Mouse (Mus musculus) forebrain, embryonic 14.5 days (tissue): ENCODE measurements around the gene Tbxas1. TPM values are rescaled to one million over a fixed set of nuclear protein-coding genes. Genes with fewer than 3 reads are reported as not detected.

Source experiments
- ATAC-seq: fragments of 200-750 bp; cut with Nextera tagmentation; 2 replicates; pipeline ENCODE4 v1.8.0; 2017; ENCODE audit warnings: mild to moderate bottlenecking, moderate library complexity
- DNase-seq: peaks from one replicate; pipeline ENCODE4 v3.0.0-alpha.2; 2015; ENCODE audit warnings: low spot score
- H3K27ac ChIP-seq: fragments of 300-500 bp; sonication (generic); 2 replicates; pipeline ENCODE4 v1.5.1; 2014; ENCODE audit warnings: low read depth, mild to moderate bottlenecking, control low read depth, low read length, moderate library complexity
- H3K27me3 ChIP-seq: fragments of 300-500 bp; sonication (generic); replicated peaks from 2 replicates; pipeline ENCODE4 v1.6.1; 2014; ENCODE audit warnings: low read length, control low read depth, mixed read lengths; ENCODE audit not compliant: control insufficient read depth, insufficient read depth
- H3K36me3 ChIP-seq: fragments of 300-500 bp; sonication (generic); 2 replicates; pipeline ENCODE4 v1.6.1; 2014; ENCODE audit warnings: low read length, control low read depth; ENCODE audit not compliant: control insufficient read depth, insufficient read depth
- H3K4me1 ChIP-seq: fragments of 300-500 bp; sonication (generic); 2 replicates; pipeline ENCODE4 v1.6.1; 2014; ENCODE audit warnings: antibody characterized with exemption, low read length, control low read depth; ENCODE audit not compliant: control insufficient read depth, insufficient read depth
- H3K4me2 ChIP-seq: fragments of 300-500 bp; sonication (generic); 2 replicates; pipeline ENCODE4 v1.6.1; 2014; ENCODE audit warnings: mild to moderate bottlenecking, control low read depth, low read length
- H3K4me3 ChIP-seq: fragments of 300-500 bp; sonication (generic); 2 replicates; pipeline ENCODE4 v1.5.1; 2014; ENCODE audit warnings: low read depth, low read length, control low read depth
- H3K9ac ChIP-seq: fragments of 300-500 bp; sonication (generic); 2 replicates; pipeline ENCODE4 v1.6.1; 2014; ENCODE audit warnings: mild to moderate bottlenecking, low read length, control low read depth, moderate library complexity
- H3K9me3 ChIP-seq: fragments of 300-500 bp; sonication (generic); replicated peaks from 2 replicates; pipeline ENCODE4 v1.6.1; 2016; ENCODE audit warnings: low read length, control low read depth, mixed read lengths; ENCODE audit not compliant: control insufficient read depth
- WGBS: fragments of 180-500 bp; shearing (Covaris S2); extraction: QIAGEN DNeasy Blood & Tissue Kit; methylation state at CpG from one replicate; pipeline ENCODE4 v1.1.7; 2014; 5-methylcytosine and 5-hydroxymethylcytosine counted together
- polyA plus RNA-seq: library from polyadenylated mRNA; unstranded; fragments of >200 nt; fragmentation: Nextera tagmentation; extraction: Ambion mirVana; gene quantifications from 2 replicates; pipeline ENCODE4 v1.2.1, GENCODE M21; 2014

Gene Tbxas1
- polyA plus RNA-seq, 1 experiment from 2014 or later = 1.2 TPM

DNA sequence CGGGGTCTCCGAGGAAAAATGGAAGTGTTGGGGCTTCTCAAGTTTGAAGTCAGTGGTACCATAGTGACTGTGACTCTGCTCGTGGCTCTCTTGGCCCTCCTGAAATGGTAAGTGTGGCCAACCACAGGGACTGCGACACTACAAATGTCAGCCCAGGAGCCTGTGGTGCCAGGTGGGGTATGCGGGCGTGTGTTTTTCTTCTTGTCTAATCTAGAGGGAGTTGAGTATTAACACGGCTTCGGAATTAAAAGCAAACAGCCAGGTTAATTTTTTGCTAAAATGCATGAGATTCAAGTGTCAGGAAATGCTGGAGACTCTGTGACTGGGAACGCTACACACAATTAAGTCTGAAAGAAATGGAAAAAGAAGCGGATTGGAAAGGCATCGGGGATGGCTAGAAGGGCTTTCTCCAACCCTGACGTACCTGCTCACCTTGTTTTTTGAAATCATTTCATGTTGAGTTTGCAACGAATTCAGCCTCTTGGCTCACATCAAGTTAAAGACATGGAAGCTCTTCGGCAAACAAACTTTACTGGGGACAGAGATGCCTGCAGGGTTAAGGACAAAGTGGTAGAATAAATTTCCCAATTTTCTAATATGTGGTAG lies 44.0 kb downstream of the Tbxas1 start:
- no peaks in the 10 kb centered on the region for H3K9me3 ChIP-seq
- no peaks in the 10 kb centered on the region for H3K36me3 ChIP-seq
- H3K9ac ChIP-seq = no peak overlapping the region
- no peak overlapping the region for H3K4me2 ChIP-seq
- H3K4me3 ChIP-seq = no peak overlapping the region
- DNase-seq (no peak), ATAC-seq (no peak)
- 92% methylated on average over 14 of the region's 14 CpGs for WGBS
- H3K27ac ChIP-seq = no peak overlapping the region
- H3K27me3 ChIP-seq = no peaks in the 10 kb centered on the region
- H3K4me1 ChIP-seq = peaks cover 7% of the 10 kb centered on the region; the same call in 1 of the 2 replicates

GRCm38 (mm10) chr6:38920141-38920540 lies 44.9 kb downstream of the Tbxas1 start:
- Histone ChIP-seq H3K4me1 (peaks cover 7% of the 10 kb centered on the region; the same call in 1 of the 2 replicates), H3K4me2 (no peak overlapping the region), H3K27ac (no peak overlapping the region), H3K9ac (no peak overlapping the region), H3K36me3 (no peaks in the 10 kb centered on the region), H3K4me3 (no peak overlapping the region), H3K9me3 (no peaks in the 10 kb centered on the region), H3K27me3 (no peaks in the 10 kb centered on the region)
- ATAC-seq (no peak), DNase-seq (no peak)
- 77% methylated on average over 6 of the region's 6 CpGs for WGBS

DNA sequence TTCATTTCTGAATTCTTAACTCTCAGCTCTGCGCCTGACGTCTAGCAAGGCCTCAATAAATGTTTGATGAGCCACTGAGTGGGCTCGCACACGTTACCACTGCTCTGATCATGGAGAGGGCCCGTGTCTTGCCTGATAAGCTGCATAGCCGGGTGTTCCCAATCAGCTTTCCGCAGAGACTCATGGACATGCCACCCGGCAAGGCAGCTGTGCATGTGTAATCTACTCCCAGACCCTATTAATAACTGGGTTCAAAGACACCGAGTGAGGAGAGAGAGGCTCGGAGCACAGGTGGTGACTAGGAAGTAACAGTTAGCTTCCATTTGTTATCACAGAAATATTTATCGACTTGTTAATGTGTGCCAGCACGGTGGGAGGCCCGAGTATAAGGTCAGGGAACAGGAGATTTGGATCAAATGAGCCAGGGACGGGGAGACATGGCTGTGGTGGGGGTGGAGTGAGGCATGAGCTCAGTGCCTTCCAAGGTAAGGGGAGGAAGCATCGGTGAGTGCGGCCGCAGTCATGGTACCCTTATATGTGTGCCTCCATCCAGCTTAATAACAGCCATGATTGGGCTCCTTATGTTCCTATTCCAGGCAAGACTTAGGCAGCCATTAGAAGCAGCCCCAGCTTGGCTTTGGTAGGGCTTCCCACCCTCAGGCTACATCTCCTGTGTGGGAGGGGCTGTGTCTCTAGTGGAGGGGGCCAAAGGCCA lies 46.0 kb downstream of the Tbxas1 start:
- Histone ChIP-seq H3K27me3 (no peaks in the 10 kb centered on the region), H3K4me1 (peaks cover 7% of the 10 kb centered on the region; the same call in 1 of the 2 replicates), H3K4me3 (no peak overlapping the region), H3K27ac (no peak overlapping the region), H3K9me3 (no peaks in the 10 kb centered on the region), H3K4me2 (no peak overlapping the region), H3K9ac (no peak overlapping the region), H3K36me3 (no peaks in the 10 kb centered on the region)
- DNase-seq (no peak), ATAC-seq (no peak)
- 88% methylated on average over 17 of the region's 17 CpGs for WGBS

- no peak for ATAC-seq
- no peaks in the 10 kb centered on the region for H3K27me3 ChIP-seq
These were observed 46.6 kb downstream of the Tbxas1 start for GRCm38 (mm10) chr6:38921810-38922116.

GRCm38 (mm10) chr6:38922517-38922916 lies 47.3 kb downstream of the Tbxas1 start:
- 0 out of 2 replicates have a peak, but pooled peaks have one; percentile 29 for ATAC-seq
- no peaks in the 10 kb centered on the region for H3K36me3 ChIP-seq
- peaks cover 7% of the 10 kb centered on the region; the same call in 1 of the 2 replicates for H3K4me1 ChIP-seq
- H3K9ac ChIP-seq = no peak overlapping the region
- no peak overlapping the region for H3K4me2 ChIP-seq
- DNase-seq = peak; percentile 63
- H3K4me3 ChIP-seq = no peak overlapping the region
- H3K27ac ChIP-seq = no peak overlapping the region
- H3K9me3 ChIP-seq = no peaks in the 10 kb centered on the region
- WGBS = 17% methylated on average over 2 of the region's 2 CpGs
- H3K27me3 ChIP-seq = no peaks in the 10 kb centered on the region

More at GRCm38 (mm10) chr6:38921810-38922116, 46.6 kb downstream of the Tbxas1 start:
- H3K4me3 ChIP-seq = no peak overlapping the region
- 94% methylated on average over 8 of the region's 8 CpGs for WGBS
- peaks cover 7% of the 10 kb centered on the region; the same call in 1 of the 2 replicates for H3K4me1 ChIP-seq
- H3K9ac ChIP-seq = no peak overlapping the region
- DNase-seq = no peak
- H3K4me2 ChIP-seq = no peak overlapping the region
- H3K36me3 ChIP-seq = no peaks in the 10 kb centered on the region
- no peak overlapping the region for H3K27ac ChIP-seq
- H3K9me3 ChIP-seq = no peaks in the 10 kb centered on the region

- Histone ChIP-seq H3K4me3 (no peak overlapping the region), H3K9ac (no peak overlapping the region), H3K36me3 (no peaks in the 10 kb centered on the region), H3K27ac (no peak overlapping the region), H3K9me3 (no peaks in the 10 kb centered on the region), H3K4me1 (peaks cover 7% of the 10 kb centered on the region; the same call in 1 of the 2 replicates), H3K27me3 (no peaks in the 10 kb centered on the region), H3K4me2 (no peak overlapping the region)
- WGBS = 86% methylated on average over 4 of the region's 4 CpGs
- DNase-seq (no peak), ATAC-seq (no peak)
These were observed 48.2 kb downstream of the Tbxas1 start for GRCm38 (mm10) chr6:38923450-38923849.

GRCm38 (mm10) chr6:38923870-38924817 lies 48.9 kb downstream of the Tbxas1 start:
- WGBS = 93% methylated on average over 18 of the region's 18 CpGs
- Histone ChIP-seq H3K36me3 (no peaks in the 10 kb centered on the region), H3K4me2 (no peak overlapping the region), H3K4me3 (no peak overlapping the region), H3K9me3 (no peaks in the 10 kb centered on the region), H3K4me1 (peaks cover 7% of the 10 kb centered on the region; the same call in 1 of the 2 replicates), H3K27me3 (no peaks in the 10 kb centered on the region), H3K9ac (no peak overlapping the region), H3K27ac (no peak overlapping the region)
- no peak for ATAC-seq
- no peak for DNase-seq

DNA sequence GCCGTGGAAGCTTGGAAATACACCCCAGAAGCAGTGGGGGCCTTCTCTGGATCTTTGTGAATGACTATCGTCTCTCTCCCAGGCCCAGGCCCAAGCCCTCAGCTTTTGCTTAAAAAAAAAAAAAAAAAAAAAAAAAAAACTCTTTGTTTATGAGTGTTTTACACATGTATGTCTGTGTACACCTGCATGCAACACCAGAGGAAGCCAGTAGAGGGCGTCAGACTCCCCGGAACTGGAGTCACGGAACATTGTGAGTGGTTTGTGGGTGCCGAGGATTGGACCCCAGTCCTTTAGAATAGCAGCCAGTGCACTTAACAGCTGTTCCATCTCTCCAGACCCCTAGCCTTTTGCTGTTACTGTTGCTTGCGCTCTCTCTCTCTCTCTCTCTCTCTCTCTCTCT lies 50.5 kb downstream of the Tbxas1 start:
- DNase-seq (peak; percentile 22), ATAC-seq (no peak; the same call in 1 of the 2 replicates)
- Histone ChIP-seq H3K4me2 (0 out of 2 replicates have a peak overlapping the region, but pooled peaks have one; percentile 21), H3K27ac (no peak overlapping the region), H3K9ac (no peak overlapping the region), H3K4me1 (peaks cover 7% of the 10 kb centered on the region; the same call in 1 of the 2 replicates), H3K36me3 (no peaks in the 10 kb centered on the region), H3K9me3 (no peaks in the 10 kb centered on the region), H3K4me3 (no peak overlapping the region), H3K27me3 (no peaks in the 10 kb centered on the region)
- WGBS = 49% methylated on average over 7 of the region's 7 CpGs
